Mouse (Mus musculus) CH12.LX (cell line): ENCODE measurements at regions not wholly inside any gene's neighbourhood (a gene's known extent, or its start where the extent isn't known, plus 50 kb on each side); places are given as distances from the start of the nearest gene placed in this dataset.

Experiments used
- DNase-seq: peaks from one replicate; pipeline ENCODE4 v3.0.0-alpha.2; 2013; ENCODE audit errors: extremely low read depth
- H3K27ac ChIP-seq: 2 replicates; pipeline ENCODE4 v1.5.1; 2012; ENCODE audit warnings: low read depth, mild to moderate bottlenecking, control low read depth, moderate library complexity; ENCODE audit not compliant: insufficient read depth
- H3K27me3 ChIP-seq: replicated peaks from 2 replicates; pipeline ENCODE3; 2012; ENCODE audit warnings: inconsistent platforms
- H3K36me3 ChIP-seq, 2 experiments: replicated peaks in 1 of 2; 2 replicates each; pipeline versions ENCODE3 to v1.6.1; 2012; ENCODE audit warnings: inconsistent platforms in 1 of 2, low read length in 1 of 2, mild to moderate bottlenecking in 1 of 2, mixed read lengths in 1 of 2, moderate library complexity in 1 of 2; ENCODE audit not compliant: control insufficient read depth in 1 of 2, insufficient read depth in 1 of 2
- H3K4me1 ChIP-seq, 2 experiments: 2 replicates each; pipeline ENCODE4 v1.6.1; 2012; ENCODE audit warnings: inconsistent platforms in 1 of 2, moderate library complexity in 1 of 2; ENCODE audit not compliant: insufficient read depth in 2 of 2, control insufficient read depth in 1 of 2
- H3K4me2 ChIP-seq: 2 replicates; pipeline ENCODE4 v1.6.1; 2012; ENCODE audit warnings: low read depth, mild to moderate bottlenecking, control low read depth; ENCODE audit not compliant: poor library complexity, insufficient read depth, severe bottlenecking
- H3K4me3 ChIP-seq, 3 experiments: fragments of 150-350 bp in 1 of 3; sonication (generic) in 1 of 3; replicated peaks in 1 of 3; 2 replicates each; pipeline versions ENCODE3 to v1.5.1; 2011 to 2012; ENCODE audit warnings: low read depth in 2 of 3, low read length in 2 of 3, mild to moderate bottlenecking in 2 of 3, moderate library complexity in 2 of 3, control low read depth in 1 of 3, improper control_type of control experiment in 1 of 3, inconsistent platforms in 1 of 3, mixed read lengths in 1 of 3; ENCODE audit not compliant: poor library complexity in 1 of 3
- H3K79me2 ChIP-seq: replicated peaks from 2 replicates; pipeline ENCODE4 v1.6.1; 2012; ENCODE audit warnings: mild to moderate bottlenecking, moderate library complexity; ENCODE audit not compliant: control insufficient read depth, poor library complexity, insufficient read depth, severe bottlenecking; ENCODE audit errors: extremely low read depth
- H3K9ac ChIP-seq: 2 replicates; pipeline ENCODE4 v1.6.1; 2012; ENCODE audit warnings: low read depth, mild to moderate bottlenecking, control low read depth, moderate library complexity; ENCODE audit not compliant: insufficient read depth
- H3K9me3 ChIP-seq: replicated peaks from 2 replicates; pipeline ENCODE3; 2012; ENCODE audit warnings: low read length, inconsistent platforms, mixed read lengths
- E2F4 ChIP-seq: IDR thresholded peaks from 2 replicates; pipeline ENCODE4 v1.6.1; 2011; ENCODE audit warnings: low read depth, low read length, improper control_type of control experiment; ENCODE audit not compliant: insufficient replicate concordance
- MAZ ChIP-seq: IDR thresholded peaks from 2 replicates; pipeline ENCODE4 v1.6.1; 2012; ENCODE audit warnings: low read depth, mild to moderate bottlenecking, inconsistent platforms, low read length, improper control_type of control experiment, moderate library complexity
- MEF2A ChIP-seq: IDR thresholded peaks from 2 replicates; pipeline ENCODE4 v1.6.1; 2014; ENCODE audit warnings: low read depth, mild to moderate bottlenecking, inconsistent platforms, low read length, improper control_type of control experiment, borderline replicate concordance
- MXI1 ChIP-seq: IDR thresholded peaks from 2 replicates; pipeline ENCODE4 v1.6.1; 2011; ENCODE audit warnings: mild to moderate bottlenecking, low read depth, low read length, improper control_type of control experiment
- PAX5 ChIP-seq: IDR thresholded peaks from 2 replicates; pipeline ENCODE4 v1.6.1; 2012; ENCODE audit warnings: low read length, inconsistent platforms, mixed read lengths
- RAD21 ChIP-seq: IDR thresholded peaks from 2 replicates; pipeline ENCODE4 v1.6.1; 2011; ENCODE audit warnings: low read depth, mild to moderate bottlenecking, low read length, improper control_type of control experiment, moderate library complexity
- RCOR1 ChIP-seq: conservative IDR thresholded peaks from 2 replicates; pipeline ENCODE4 v1.6.1; 2012; ENCODE audit warnings: low read depth, mild to moderate bottlenecking, inconsistent platforms, low read length, improper control_type of control experiment
- TBP ChIP-seq: conservative IDR thresholded peaks from 2 replicates; pipeline ENCODE4 v1.6.1; 2011; ENCODE audit warnings: low read depth, low read length, improper control_type of control experiment
- UBTF ChIP-seq: IDR thresholded peaks from 2 replicates; pipeline ENCODE4 v1.6.1; 2012; ENCODE audit warnings: low read depth, mild to moderate bottlenecking, inconsistent platforms, low read length, improper control_type of control experiment, moderate library complexity
- ZMIZ1 ChIP-seq: IDR thresholded peaks from 2 replicates; pipeline ENCODE4 v1.6.1; 2012; ENCODE audit warnings: low read depth, mild to moderate bottlenecking, inconsistent platforms, low read length, improper control_type of control experiment
- ZNF384 ChIP-seq: IDR thresholded peaks from 2 replicates; pipeline ENCODE4 v1.6.1; 2012; ENCODE audit warnings: low read depth, low read length, improper control_type of control experiment, inconsistent platforms
- dilution Hi-C: fragments of 300-500 bp; cut with MboI; formaldehyde crosslinking; loops from 2 replicates; pipeline ENCODE4 v1.14.3; 2020; ENCODE audit warnings: low sequenced_read_pairs; ENCODE audit not compliant: extremely low pct_unique_long_range_greater_than_20kb, extremely low pct_ligation_motif_present
- in situ Hi-C: fragments of 300-500 bp; cut with MboI; formaldehyde crosslinking; loops from 3 replicates; pipeline ENCODE4 v1.14.3; 2019; ENCODE audit warnings: low sequenced_read_pairs, low pct_ligation_motif_present, low pct_unique_long_range_greater_than_20kb, mixed read lengths

- Histone ChIP-seq H3K27ac (no peak overlapping the region), H3K79me2 (no peaks in the 10 kb centered on the region), H3K4me3 (no peak overlapping the region), H3K27me3 (no peaks in the 10 kb centered on the region), H3K4me1 (no peaks in the 10 kb centered on the region), H3K36me3 (no peaks in the 10 kb centered on the region), H3K9ac (no peak overlapping the region), H3K4me2 (no peak overlapping the region), H3K9me3 (no peaks in the 10 kb centered on the region)
- dilution Hi-C loops = no loop called here
- in situ Hi-C loops = no loop called here
- no peak for DNase-seq
- TF ChIP-seq MAZ = no peak
These were observed 561.6 kb upstream of the 4930452B06Rik start for GRCm38 (mm10) chr14:9227670-9228069.

DNA sequence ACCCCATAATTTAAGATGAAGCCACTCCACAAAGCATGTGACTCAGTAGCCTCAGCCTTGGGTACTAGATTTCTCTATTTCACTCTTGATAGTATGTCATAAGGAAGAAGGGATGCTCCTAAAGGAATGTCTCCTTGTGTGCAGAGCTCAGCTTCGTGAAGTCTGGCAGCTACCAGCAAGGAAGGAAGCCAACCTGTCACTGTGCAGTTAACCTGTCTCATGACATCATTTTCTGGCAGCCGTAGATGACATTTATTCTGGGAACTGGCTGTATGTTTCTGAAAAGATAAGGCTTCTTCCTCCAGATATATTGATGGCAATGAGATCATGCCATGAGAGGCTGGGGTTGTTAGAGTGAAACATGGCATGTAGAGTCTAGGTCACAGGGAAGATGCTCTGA is 534.2 kb upstream of the 4930452B06Rik start:
- H3K4me1 ChIP-seq = no peaks in the 10 kb centered on the region
- H3K9me3 ChIP-seq = no peaks in the 10 kb centered on the region
- no peak overlapping the region for H3K9ac ChIP-seq
- TF ChIP-seq ZMIZ1 (no peak), MXI1 (no peak), E2F4 (no peak), RAD21 (no peak), TBP (no peak)
- dilution Hi-C loops (no loop called here), in situ Hi-C loops (no loop called here)
- no peak overlapping the region for H3K4me2 ChIP-seq
- no peak overlapping the region for H3K27ac ChIP-seq
- DNase-seq = no peak
- H3K27me3 ChIP-seq = no peaks in the 10 kb centered on the region
- no peaks in the 10 kb centered on the region for H3K79me2 ChIP-seq
- no peak overlapping the region for H3K4me3 ChIP-seq
- no peaks in the 10 kb centered on the region for H3K36me3 ChIP-seq

- Histone ChIP-seq H3K36me3 (no peaks in the 10 kb centered on the region), H3K9ac (no peak overlapping the region), H3K27ac (no peak overlapping the region), H3K79me2 (no peaks in the 10 kb centered on the region), H3K9me3 (no peaks in the 10 kb centered on the region), H3K4me3 (no peak overlapping the region), H3K4me2 (no peak overlapping the region), H3K4me1 (no peaks in the 10 kb centered on the region), H3K27me3 (no peaks in the 10 kb centered on the region)
- in situ Hi-C loops = no loop called here
- dilution Hi-C loops = no loop called here
- no peak for DNase-seq
- TF ChIP-seq UBTF (no peak), RCOR1 (no peak), E2F4 (no peak), ZNF384 (no peak), PAX5 (no peak), MEF2A (no peak)
These were observed 526.2 kb upstream of the 4930452B06Rik start for GRCm38 (mm10) chr14:9192122-9192769.
